Mouse (Mus musculus) mature B cell (primary cell): ENCODE results near the gene Syde2.

Experiments
- in situ Hi-C: fragments of 300-500 bp; cut with MboI; formaldehyde crosslinking; loops from 2 replicates; pipeline ENCODE4 v1.14.3; 2019

Gene Syde2

DNA sequence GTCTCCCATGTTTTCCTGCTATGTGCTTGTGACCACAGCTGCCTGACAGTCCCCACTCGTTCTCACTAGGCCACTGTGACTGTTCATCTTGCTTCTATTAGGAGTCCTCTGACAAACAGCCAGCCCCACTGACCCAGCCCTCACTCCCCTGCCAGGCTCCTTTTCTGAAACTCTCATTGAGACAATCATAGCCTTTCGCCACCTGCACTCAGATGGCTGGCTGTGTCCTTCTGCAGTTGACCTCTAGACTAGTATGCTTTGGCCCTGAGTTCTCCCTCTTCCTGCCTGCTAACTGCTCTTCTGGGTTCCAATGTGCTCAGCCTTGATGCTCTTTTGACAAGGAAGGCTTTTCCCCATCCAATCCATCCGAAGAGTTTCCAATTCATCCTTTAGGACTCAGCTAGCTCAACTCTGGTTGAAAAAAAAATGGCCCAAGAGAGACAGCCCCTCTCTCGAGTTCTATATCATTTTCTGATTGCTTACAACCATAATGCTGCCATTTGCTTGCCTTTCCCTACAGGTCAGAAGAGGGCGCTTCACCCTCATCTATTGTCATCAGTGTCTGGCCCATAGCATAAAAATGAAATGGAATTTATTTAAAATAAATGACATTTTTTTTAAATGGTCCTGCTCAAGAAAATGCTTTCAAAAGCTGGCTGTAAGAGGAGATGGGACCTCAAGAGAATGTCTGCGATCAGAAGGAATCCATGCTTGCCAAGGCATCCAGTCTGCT is 65.6 kb downstream of the Syde2 start:
- in situ Hi-C loops: no loop called here

DNA sequence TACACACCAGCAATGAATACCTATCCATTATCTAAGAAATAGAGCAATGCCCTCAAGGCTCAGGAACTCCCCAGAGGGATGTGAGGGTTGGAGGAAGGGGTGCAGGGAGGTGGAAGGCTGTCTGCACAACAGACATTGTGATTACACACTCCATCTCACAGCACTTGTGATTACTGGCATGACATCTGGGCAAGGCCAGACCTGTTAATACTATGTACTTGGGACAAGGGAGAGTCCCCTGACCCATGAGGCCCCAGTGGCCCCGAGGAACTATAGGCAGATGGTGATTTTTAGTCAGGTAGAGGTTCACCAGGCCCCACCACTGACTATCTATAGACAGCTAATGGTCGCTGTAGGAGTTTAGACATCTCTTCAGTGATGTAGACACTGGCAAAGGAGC is 66.2 kb downstream of the Syde2 start:
- in situ Hi-C loops: no loop called here

DNA sequence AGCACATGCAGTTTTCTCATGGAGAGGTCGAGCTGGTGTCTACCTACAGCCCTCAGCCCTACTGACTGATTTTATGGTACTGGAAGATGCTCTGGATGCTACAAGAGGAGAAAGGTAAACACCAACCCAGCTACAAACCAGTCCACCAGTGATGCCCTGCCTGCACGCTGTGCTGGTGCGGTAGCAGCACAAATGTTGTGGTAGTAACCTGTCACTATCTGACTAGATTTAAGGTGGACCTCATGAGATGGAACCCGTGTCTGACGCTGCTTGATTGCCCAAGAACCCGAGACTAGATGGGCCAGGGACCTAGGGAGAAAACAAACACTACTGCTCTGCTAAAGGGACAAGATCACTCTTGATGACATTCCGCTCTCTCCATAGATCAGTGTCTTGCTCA is 69.5 kb downstream of the Syde2 start:
- in situ Hi-C loops: loop anchor here (5.0 kb wide), 1 partner anchor 120 kb away; no protein-coding TSS in a partner anchor

DNA sequence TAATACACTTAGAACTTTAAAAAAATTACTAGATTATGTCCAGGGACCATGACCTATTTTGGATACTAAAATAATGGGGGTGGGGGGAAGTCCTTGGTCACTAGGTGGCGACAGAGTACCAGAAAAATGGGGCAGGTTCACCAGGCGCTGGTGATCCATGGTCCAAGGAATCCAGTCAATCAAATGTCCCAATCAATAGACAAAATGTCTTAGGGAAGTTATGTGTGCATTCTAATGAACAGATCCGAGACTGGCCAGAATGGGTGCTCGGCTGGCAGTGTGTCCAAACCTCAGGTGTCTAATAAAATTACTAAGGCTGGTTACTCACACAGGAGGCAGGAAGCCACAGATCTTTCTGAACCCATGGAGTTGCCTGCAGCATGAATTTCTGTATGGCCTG is 70.6 kb downstream of the Syde2 start:
- in situ Hi-C loops: loop anchor here (5.0 kb wide), 1 partner anchor 119 kb away; no protein-coding TSS in a partner anchor

DNA sequence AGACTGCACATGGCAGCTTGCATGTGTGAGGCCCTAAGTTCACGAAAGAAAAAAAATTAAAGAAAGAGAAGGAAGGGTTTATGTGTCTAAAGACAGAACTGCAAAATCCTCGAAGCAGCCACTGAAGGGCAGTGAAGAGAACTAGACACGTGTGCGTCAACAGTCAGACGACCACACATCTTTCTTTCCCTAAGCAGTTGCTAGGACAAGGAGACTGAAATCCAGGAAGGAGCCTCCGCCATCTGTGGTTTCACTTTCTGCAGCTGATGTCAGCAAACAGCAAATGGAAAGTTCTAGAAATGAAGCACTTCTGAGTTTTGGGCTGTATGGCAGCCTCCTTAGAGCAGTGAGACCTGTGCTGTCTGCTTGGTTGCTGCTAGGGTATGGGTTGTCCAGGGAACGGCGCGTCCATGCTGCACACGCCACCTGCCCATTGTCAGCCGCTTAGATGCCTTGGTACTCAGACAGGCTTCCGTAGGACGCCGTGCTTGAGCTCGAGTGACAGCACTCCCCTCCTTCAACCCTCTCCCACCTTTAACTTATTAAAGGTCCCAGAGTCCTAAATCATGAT is 71.8 kb downstream of the Syde2 start:
- in situ Hi-C loops: loop anchor here (5.0 kb wide), 1 partner anchor 118 kb away; no protein-coding TSS in a partner anchor

DNA sequence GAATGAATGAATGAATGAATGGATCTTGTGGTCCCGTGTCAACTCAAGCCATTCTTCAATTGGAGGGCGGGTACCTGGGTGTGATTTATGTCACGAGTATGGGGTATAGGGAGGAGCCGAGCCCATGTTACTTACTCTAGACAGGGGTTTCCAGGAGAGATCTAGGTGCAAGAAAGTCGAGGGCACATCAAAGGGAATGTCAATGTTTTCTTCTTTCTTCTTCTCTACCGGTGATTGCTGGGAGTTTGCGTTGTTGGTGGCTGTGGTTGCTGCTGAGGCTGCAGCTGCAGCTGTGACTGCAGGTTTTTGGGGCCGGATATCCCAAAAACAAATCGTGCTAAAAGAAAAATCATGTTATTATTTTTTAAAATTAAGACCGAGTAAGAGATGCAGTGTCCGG is 75.5 kb downstream of the Syde2 start:
- in situ Hi-C loops: no loop called here

DNA sequence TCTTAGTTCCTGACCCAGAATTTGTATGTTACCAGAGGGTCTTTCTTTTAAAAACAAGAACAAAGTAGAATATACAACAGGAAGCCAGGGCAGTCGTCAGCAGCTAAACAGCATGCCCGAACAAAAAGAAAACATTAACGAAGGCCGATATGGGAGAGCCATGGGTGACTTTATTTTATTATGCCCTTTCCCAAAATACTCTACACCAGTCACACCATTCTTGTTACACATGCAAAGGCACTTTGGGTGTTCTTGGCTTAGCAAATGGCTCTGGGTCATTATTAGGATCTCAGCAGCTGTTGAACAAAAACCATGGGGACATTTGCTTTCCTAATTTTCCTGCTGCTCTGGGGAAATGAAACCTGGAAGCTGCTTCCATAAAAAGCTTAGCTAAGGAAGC is 81.6 kb downstream of the Syde2 start:
- in situ Hi-C loops: no loop called here
